Mouse (Mus musculus) left cerebral cortex, adult 9 months (tissue): Measurements from ENCODE around the gene Ptdss2.

Experiments
- DNase-seq, 2 experiments: peaks; one replicate each; pipeline ENCODE4 v3.0.0; 2022; ENCODE audit warnings: low spot score in 2 of 2

The Ptdss2 gene

DNA sequence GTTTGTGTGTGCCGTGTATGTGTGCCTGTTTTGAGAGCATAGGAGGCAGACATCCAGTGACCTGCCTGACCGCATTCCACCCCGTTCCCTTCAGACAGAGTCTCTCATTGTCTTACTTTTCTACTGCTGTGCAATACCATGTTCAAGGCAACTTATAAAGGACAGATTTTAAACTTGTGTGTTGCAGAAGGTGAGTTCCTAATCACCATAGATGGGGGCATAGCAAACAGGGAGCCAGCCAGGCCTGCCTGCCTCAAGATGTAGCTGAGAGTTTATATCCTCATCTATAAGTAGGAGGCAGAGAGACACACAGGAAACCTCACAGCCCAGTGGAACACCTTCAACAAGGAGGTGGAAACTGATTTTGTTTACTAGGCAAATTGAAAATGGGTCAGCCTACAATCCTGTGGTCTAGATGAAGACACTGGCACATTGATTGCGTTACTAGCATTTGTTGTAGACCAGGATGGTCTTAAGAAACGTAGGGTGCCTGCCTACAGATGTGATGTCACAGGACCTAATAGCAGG lies 51.2 kb downstream of the Ptdss2 start:
- no peak for DNase-seq

DNA sequence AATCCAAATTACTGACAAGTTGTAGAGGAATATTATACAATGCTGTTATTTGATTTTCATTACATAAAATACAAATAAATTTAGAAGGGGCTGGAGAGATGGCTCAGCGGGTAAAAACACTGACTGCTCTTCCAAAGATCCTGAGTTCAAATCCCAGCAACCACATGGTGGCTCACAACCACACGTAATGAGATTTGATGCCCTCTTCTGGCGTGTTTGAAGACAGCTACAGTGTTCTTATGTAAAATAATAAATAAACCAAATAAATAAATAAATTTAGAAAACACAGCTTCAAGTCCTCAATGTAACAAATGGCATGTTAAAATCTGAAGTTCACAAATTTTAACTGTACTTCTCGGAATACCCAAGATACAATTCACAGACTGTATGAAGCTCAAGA lies 52.9 kb downstream of the Ptdss2 start:
- DNase-seq: no peak

- DNase-seq: peak in 1 of 2 experiments; percentile 94
These were observed 54.0 kb downstream of the Ptdss2 start for GRCm38 (mm10) chr7:141176173-141176572.

GRCm38 (mm10) chr7:141188194-141188593 lies 66.0 kb downstream of the Ptdss2 start:
- no peak for DNase-seq

DNA sequence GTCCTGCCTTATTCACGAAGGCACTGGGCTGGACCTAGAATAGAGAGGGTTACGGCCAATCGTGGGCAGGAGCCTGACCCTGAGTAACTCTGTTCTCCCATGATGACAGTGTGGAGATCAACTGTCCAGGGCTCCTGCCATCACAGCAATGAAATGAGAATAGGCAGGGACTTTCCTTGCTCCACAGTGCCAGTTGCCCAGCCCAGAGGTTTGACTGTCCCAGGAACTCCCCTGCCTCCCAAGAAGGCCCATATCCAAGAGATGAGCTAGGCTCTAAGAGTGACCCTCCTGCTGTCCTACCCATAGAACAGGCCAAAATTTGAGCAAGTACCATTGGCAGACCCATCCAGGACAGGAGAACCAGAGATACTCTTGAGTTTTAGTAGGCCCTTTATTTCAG lies 66.6 kb downstream of the Ptdss2 start:
- no peak for DNase-seq

DNA sequence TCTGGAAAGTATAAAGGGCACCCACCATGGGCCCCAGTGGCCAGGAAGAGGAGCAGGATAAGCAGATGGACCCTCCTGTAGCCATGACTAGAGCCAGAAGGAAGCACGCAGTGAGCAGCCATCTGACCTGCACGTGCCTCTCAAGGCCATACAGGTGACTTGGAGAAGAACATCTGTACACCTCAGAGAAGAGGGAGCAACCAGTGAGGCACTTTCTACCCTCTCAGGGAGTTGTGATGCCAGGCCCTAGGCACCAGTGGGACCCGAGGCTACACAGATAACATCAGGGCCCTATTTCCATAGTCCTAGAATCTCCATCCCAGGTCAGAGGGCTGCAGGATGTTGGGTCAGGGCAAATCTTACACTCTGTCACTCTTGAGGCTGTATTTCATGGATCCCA lies 68.0 kb downstream of the Ptdss2 start:
- no peak for DNase-seq

- DNase-seq: no peak
These were observed 68.9 kb downstream of the Ptdss2 start for GRCm38 (mm10) chr7:141191036-141191435.

DNA sequence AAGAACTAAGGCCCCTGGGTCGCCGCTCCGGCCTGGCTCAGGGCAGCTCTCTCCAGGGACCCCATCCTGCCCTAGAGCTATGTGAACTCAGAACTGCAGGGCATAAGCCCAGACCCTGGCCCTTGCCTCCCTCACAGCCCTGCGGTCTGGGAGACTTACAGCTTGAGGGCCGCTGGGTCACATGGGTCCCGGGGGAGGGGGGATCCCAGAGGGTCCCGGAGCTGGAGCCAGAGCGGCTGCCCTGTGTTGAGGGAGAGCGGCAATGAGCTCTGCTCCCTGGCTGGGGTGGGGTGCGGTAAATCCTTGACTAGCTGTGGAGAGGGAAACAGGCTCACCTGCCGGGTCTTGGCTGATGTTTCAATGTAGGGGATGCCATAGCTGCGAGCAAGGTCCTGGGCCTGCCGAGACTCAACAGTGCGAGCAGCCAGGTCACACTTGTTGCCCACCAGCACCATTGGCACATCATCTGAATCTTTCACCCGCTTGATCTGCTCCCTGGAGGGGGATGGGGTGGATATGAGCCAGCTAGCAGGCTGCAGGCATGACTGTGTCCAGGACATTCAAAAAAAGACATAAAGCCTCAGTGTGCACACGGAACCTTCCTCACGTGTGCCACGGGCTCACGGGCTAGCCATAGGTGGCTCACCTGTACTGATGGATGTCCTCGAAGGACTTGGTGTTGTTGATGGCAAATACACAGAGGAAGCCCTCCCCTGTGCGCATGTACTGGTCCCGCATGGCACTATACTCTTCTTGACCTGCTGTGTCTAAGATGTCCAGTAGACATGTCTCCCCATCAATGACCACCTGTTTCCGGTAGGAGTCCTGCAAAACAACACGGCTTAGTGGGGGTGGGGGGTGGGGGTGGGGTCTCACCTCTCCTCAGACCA lies 69.9 kb downstream of the Ptdss2 start:
- no peak for DNase-seq

DNA sequence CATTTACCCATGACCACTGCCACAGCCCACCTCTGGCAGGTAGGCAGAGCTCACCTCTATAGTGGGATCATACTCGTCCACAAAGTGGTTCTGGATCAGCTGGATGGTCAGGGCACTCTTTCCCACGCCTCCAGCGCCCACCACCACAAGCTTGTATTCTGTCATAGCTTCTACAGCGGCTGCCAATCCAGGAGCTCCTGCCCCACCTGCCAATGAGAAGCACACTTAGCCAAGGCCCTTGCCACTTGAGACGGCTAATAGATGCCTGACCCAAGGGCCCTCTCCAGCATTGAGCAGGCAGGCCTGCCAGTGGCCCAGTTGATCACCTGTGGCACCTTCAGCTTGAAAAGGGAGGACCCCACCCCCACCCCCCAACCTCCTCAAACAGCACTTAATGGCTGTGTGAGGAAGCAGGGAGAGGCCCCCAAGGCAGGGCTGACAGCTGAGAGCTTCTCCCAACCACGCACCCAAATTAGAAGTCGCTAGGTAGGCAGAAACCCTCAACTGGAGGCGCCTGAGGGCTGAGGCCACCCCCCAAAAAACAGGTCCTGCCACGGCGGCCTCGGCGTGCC lies 70.7 kb downstream of the Ptdss2 start:
- DNase-seq: no peak

DNA sequence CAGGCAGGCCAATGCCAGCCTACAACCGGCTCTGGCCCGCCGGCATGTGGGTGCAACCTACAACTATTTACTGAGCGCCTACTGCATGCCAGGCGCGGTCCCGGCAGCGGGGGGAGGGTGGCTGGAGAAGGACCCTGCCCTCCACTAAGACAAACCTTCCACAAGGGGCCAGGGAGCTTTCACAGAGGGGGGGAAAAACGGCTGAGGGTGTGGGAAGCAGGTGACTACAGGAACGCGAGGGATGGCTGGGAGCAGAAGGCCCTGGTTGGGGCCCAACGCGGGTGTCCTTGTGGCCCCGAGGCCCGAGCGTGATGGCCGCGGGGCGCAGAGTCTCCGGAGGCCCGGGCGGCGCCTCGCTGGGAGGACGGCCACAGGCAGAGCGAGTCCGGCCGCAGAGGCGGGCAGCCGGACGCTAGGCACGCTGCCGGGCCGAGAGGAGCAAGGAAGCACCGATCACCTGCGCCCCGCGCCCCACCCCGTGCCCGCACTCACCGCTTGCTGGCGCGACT lies 71.2 kb downstream of the Ptdss2 start:
- peak in 1 of 2 experiments; percentile 29 for DNase-seq

GRCm38 (mm10) chr7:141193948-141194347 lies 71.8 kb downstream of the Ptdss2 start, which contains the start of the genes Hras and Lrrc56:
Gene Hras (minus strand): TSS chr7:141194005.
Gene Lrrc56 (plus strand): TSS chr7:141194157.
- DNase-seq: peak; percentile 91 to 98

GRCm38 (mm10) chr7:141194409-141194808 lies 72.2 kb downstream of the Ptdss2 start:
- DNase-seq: no peak

DNA sequence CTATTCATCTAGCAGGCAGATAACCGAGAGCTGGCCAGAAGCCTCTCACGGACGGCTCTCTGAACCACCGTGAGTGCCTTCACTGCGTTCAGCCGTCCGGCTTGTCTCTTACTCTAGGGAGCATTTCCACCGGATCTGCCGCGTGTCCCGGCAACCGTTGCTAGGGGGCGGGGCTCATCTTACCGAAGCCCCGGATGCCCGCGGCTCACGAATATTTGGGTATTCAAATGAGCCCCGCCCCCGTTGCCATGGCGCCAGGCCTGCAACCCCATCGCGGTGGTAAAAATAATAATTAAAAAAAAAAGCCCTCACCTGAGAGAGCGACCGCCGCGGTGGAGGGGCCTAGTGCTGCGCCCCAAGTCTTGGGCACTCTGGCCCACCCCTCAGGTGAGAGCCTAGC lies 72.6 kb downstream of the Ptdss2 start:
- DNase-seq: peak; percentile 61 to 88

DNA sequence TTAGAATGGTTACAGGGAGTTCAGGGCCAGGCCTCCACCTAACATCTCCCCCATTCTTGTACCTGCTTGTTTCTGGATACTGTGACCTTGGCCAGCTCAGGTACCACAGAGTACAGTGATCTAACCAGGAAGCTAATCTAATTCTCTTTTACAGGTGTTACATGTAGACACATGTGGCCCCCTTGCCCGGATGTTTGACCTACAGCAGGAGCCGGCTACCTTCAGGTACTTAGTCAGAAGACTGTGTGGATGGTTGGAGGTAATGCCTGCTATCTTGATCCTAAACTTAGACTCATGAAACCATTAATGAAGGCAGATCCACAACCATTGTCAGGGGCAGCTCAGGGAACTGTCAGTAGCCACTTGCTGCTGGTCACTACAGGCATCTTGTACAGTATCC lies 73.6 kb downstream of the Ptdss2 start:
- no peak for DNase-seq

GRCm38 (mm10) chr7:141196619-141197282 lies 74.6 kb downstream of the Ptdss2 start:
- no peak for DNase-seq

DNA sequence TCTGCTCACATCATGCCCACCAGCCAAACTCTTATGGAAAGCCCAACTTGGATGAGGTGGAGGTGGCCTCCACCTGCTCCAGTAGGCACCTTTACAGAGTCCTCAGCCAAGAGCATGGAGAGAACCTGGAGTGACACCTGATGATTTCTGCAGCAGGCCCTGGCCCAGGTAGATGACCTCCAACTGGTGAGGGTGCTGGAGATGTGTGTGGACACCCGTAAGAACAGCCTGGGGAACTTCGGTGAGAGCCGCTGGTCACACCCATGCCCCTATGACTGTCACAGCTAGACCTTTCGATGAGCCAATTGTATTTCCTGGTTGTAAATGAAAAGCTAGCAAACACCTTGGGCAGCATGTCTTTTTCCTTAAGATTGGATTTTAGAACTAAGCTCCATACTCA lies 75.9 kb downstream of the Ptdss2 start:
- no peak for DNase-seq

DNA sequence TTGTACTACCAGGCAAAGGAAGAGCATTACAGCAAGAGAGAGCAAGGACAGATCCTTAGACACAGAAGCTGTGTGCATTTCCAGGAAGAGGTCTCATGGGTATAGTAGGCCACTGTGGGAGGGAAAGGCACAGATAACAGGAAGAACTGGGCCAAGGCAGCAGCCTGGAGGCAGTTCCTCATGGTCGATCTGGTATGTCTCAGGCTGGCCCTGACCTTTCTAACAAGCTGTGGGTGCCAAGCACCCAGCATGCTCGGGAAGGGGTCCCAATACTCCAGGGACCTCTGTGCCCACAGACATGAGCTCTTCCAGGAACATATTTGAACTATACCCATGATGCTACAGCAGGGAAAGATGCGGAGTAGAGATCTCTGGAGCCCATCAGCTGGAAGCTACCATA lies 82.4 kb downstream of the Ptdss2 start:
- DNase-seq: no peak

DNA sequence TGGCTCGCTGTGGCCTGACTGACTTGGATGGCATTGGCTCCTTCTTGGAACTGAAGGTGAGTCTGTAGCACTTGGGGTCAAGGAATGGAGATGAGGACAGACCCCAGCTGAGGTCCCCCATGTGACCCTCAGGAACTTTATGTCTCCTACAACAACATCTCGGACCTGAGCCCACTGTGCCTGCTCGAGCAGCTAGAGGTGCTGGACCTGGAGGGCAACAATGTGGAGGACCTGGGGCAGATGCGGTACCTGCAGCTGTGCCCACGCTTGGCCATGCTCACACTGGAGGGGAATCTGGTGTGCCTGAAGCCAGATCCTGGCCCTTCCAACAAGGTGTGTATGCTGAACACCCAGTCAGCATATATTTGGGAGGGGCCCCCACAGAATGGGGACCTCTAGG lies 83.3 kb downstream of the Ptdss2 start:
- DNase-seq: no peak

DNA sequence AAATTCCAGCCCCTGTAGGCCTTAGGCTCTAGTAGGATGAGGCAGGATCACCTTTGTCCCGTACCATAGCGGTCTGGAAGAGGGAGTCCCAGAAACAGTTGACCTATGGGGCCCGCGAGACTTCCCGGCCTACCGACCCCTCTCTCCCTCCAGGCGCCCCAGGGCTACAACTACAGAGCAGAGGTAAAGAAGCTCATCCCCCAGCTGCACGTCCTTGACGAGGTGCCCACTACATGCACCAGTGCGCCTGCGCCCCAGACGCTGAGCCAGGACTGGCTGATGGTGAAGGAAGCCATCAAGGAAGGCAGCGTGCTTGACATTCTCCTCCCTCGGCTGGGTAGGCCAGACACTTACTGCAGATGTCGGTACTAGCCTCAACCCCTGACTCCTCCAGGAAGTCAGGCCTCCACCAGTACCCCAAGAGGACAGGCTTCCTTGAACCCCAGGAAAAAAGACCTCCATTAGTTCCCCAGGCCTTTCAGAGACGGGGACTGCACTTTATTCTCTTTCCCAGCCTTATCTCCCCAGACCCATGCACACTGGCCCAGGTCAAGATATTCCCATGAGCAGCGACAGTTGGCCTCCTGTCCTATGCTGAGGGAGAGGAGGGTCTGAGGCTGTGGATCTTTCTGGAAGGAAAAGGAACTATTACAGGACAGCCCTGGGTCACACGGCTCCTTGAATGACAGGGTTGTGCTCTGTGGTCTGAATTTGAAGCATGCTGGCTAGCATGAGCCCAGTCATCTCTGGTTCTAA lies 84.2 kb downstream of the Ptdss2 start:
- no peak for DNase-seq
